Mouse (Mus musculus): ENCODE results near the gene Nr5a1. TPM values are rescaled to one million over a fixed set of nuclear protein-coding genes. Genes with fewer than 3 reads are reported as not detected.

The Nr5a1 gene
- total and polyA plus RNA-seq, 3 experiments = 0.04 TPM; not detected in 2

DNA sequence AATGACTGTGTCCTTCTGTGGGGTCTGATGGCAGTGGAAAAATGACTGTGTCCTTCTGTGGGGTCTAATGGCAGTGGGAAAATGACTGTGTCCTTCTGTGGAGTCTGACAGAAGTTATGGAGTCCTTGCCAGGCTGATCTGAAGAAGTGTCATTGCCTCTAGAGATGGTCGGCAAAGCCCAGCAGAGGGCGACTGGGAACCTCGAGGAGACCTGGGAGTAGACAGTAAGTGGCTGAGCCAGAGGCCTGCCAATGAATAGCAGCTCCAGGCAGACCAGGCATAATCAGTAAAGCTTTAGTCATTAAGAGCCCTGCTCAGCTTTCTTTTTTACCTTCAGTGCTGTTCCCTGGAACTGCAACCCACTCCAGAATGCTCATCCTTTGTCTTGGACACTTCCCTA is 68.4 kb downstream of the Nr5a1 start (continued):
- TF ChIP-seq PAX5 (IDR thresholded peaks at IDR 0.05; ENCODE audit: low read length) (no peak), UBTF (IDR thresholded peaks at IDR 0.05; ENCODE audit: low read depth, low read length) (no peak), ZC3H11A (IDR thresholded peaks at IDR 0.05; ENCODE audit: low read depth, low read length) (no peak), ELF1 (IDR thresholded peaks at IDR 0.05; ENCODE audit: low read depth, low read length) (no peak), MYC (IDR thresholded peaks at IDR 0.05; ENCODE audit: low read depth, low read length) (0 out of 2 replicates have a peak, but pooled peaks have one; percentile 30), CHD1 (IDR thresholded peaks at IDR 0.05; ENCODE audit: low read depth, low read length) (no peak), NRF1 (IDR thresholded peaks at IDR 0.05; ENCODE audit: low read depth, low read length) (0 out of 2 replicates have a peak, but pooled peaks have one; percentile 15), IRF4 (IDR thresholded peaks at IDR 0.05; ENCODE audit: low read depth, low read length) (peak; percentile 75), ZKSCAN1 (IDR thresholded peaks at IDR 0.05; ENCODE audit: borderline replicate concordance, low read depth, low read length) (no peak), ETS1 (conservative IDR thresholded peaks at IDR 0.05; ENCODE audit: low read depth, low read length) (no peak)

DNA sequence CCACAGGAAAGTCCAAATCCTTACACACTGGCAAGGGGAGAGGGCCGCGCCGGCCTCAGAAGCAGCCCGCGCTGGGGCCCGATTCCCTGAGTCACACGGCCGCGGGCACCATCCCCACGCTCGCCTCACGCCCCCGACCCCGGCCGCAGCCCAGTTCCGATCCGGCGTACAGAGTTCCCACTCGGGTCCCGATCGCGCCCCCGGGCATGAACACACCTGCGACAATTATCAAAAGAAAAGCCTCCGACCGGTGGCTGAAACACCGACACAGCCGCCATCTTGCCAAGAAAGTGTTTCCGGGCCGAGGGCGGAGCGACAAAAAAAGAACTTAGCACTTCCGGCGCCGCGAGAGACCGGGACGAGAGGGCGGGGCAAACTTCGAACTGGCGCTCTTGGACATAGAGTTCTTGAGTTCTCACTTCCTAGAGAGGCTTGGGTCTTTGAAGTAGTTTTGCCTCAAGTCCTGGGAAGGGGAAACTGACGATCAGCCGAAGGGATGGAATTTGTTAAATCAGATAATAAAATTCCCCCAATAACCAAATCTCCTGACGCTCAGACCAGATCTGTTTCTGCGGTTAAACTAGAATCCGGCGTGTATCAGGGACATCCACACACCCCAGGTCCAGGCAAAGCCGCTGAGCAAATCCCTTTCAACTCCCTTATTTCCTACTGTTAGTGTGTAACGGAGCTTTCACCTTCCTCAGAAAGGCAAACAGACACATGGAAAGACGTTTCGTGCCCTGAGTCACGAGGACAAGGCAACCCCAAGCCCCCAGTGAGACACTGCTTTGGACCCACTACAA is 70.5 kb downstream of the Nr5a1 start, which contains the start of gene Psmb7:
Gene Psmb7, minus strand, starts transcription at position 463 of the 803 bp plus-strand sequence.
- dilution Hi-C loops (cut with MboI; ENCODE audit: extremely low pct_ligation_motif_present, extremely low pct_unique_long_range_greater_than_20kb, low sequenced_read_pairs) = no loop called here
- H3K9me3 ChIP-seq (replicated peaks; ENCODE audit: low read length) = peaks cover 9% of the 10 kb centered on the region
- peaks cover 2 to 25% of the 10 kb centered on the region in 2 experiments; a peak in 3 of 4 replicates for H3K4me1 ChIP-seq (ENCODE audit: control insufficient read depth in 1 of 2, insufficient read depth in 2 of 2)
- no peaks in the 10 kb centered on the region for H3K27me3 ChIP-seq (replicated peaks)
- H3K36me3 ChIP-seq (replicated peaks in 1 of 2; ENCODE audit: control insufficient read depth in 1 of 2, insufficient read depth in 1 of 2, low read length in 1 of 2) = peaks cover 21 to 35% of the 10 kb centered on the region in 2 experiments
- peak; percentile 93 for DNase-seq (ENCODE audit: extremely low read depth)
- TF ChIP-seq NELFE (IDR thresholded peaks at IDR 0.05; ENCODE audit: low read depth, low read length) = peak; percentile 77
- TF ChIP-seq POLR2A (IDR thresholded peaks at IDR 0.05; ENCODE audit: low read depth, low read length) = peak; percentile 87
- peak; percentile 85; the same call in 1 of the 2 replicates for TF ChIP-seq KAT2A (IDR thresholded peaks at IDR 0.05; ENCODE audit: insufficient replicate concordance, low read length)
- TF ChIP-seq ELF1 (IDR thresholded peaks at IDR 0.05; ENCODE audit: low read depth, low read length) = peak; percentile 77
- TF ChIP-seq MAFK (IDR thresholded peaks at IDR 0.05; ENCODE audit: insufficient replicate concordance, low read length) = no peak
- TF ChIP-seq TCF12 (IDR thresholded peaks at IDR 0.05; ENCODE audit: low read depth, low read length) = peak; percentile 85
- TF ChIP-seq ETS1 (conservative IDR thresholded peaks at IDR 0.05; ENCODE audit: low read depth, low read length) = 0 out of 2 replicates have a peak, but pooled peaks have one; percentile 15
- peak; percentile 62 for TF ChIP-seq ZNF384 (IDR thresholded peaks at IDR 0.05; ENCODE audit: low read depth, low read length)
- TF ChIP-seq E2F4 (IDR thresholded peaks at IDR 0.05; ENCODE audit: insufficient replicate concordance, low read depth, low read length) = peak; percentile 69; the same call in 1 of the 2 replicates
- TF ChIP-seq ZMIZ1 (IDR thresholded peaks at IDR 0.05; ENCODE audit: low read depth, low read length) = peak; percentile 79; the same call in 1 of the 2 replicates
- peak; percentile 95 for TF ChIP-seq HCFC1 (IDR thresholded peaks at IDR 0.05; ENCODE audit: low read depth, low read length)
- 0 out of 2 replicates have a peak, but pooled peaks have one; percentile 24 for TF ChIP-seq MYC (IDR thresholded peaks at IDR 0.05; ENCODE audit: low read depth, low read length)
- 0 out of 2 replicates have a peak, but pooled peaks have one; percentile 23 for TF ChIP-seq RCOR1 (conservative IDR thresholded peaks at IDR 0.05; ENCODE audit: low read depth, low read length)
- TF ChIP-seq ZC3H11A (IDR thresholded peaks at IDR 0.05; ENCODE audit: low read depth, low read length) = no peak
- TF ChIP-seq MEF2A (IDR thresholded peaks at IDR 0.05; ENCODE audit: borderline replicate concordance, low read depth, low read length) = peak; percentile 57; the same call in 1 of the 2 replicates
- peak; percentile 60; the same call in 1 of the 2 replicates for TF ChIP-seq MAZ (IDR thresholded peaks at IDR 0.05; ENCODE audit: low read depth, low read length)
- TF ChIP-seq TBP (conservative IDR thresholded peaks at IDR 0.05; ENCODE audit: low read depth, low read length) = peak; percentile 92
- TF ChIP-seq CHD2 (IDR thresholded peaks at IDR 0.05; ENCODE audit: low read length) = peak; percentile 84
- no peak for TF ChIP-seq SMC3 (IDR thresholded peaks at IDR 0.05; ENCODE audit: low read depth, low read length)
- TF ChIP-seq EP300 (IDR thresholded peaks at IDR 0.05; ENCODE audit: low read length) = 0 out of 2 replicates have a peak, but pooled peaks have one; percentile 29
- TF ChIP-seq NRF1 (IDR thresholded peaks at IDR 0.05; ENCODE audit: low read depth, low read length) = peak; percentile 52
- no peak for TF ChIP-seq ZKSCAN1 (IDR thresholded peaks at IDR 0.05; ENCODE audit: borderline replicate concordance, low read depth, low read length)
- no peak for TF ChIP-seq GABPA (IDR thresholded peaks at IDR 0.05; ENCODE audit: insufficient replicate concordance, low read depth, low read length)
- H3K9ac ChIP-seq (ENCODE audit: insufficient read depth, low read depth) = peak within 1 kb of the TSS; percentile 97
- no peak within 1 kb of the TSS; the same call in 1 of the 2 replicates for H3K27ac ChIP-seq (ENCODE audit: insufficient read depth, low read depth)
- in situ Hi-C loops (cut with MboI; ENCODE audit: low pct_ligation_motif_present, low pct_unique_long_range_greater_than_20kb, low sequenced_read_pairs) = no loop called here
- peak within 1 kb of the TSS; percentile 85 to 99 (median 90) for H3K4me3 ChIP-seq (replicated peaks in 1 of 3; ENCODE audit: low read depth in 2 of 3, low read length in 2 of 3, poor library complexity in 1 of 3)
- peak within 1 kb of the TSS; percentile 96 for H3K4me2 ChIP-seq (ENCODE audit: insufficient read depth, low read depth, poor library complexity, severe bottlenecking)
- peaks cover 21% of the 10 kb centered on the region for H3K79me2 ChIP-seq (replicated peaks; ENCODE audit: control insufficient read depth, extremely low read depth, insufficient read depth, poor library complexity, severe bottlenecking)
